In genomic region chr4:43840101-43840500, GRCm38 (mm10) we compare ENCODE assay signal across 12 mouse cellular contexts.
"Had no signal": no experiment of that assay in that cellular context is flagged by ENCODE, and none has a peak within 500 bp of the region (broad histone marks: within the 10 kb centered on the region; RNA-seq: fewer than 3 reads in every experiment).

Gene Olfr157, minus strand, starts transcription at chr4:43840201.

- DNase-seq: left cerebral cortex, postnatal 4 days; liver; liver, embryonic 13.5 days; liver, postnatal 0 days; lung, adult 18-20 months; lung, adult 2 months; lung, embryonic 14.5 days; lung, postnatal 10 days; lung, postnatal 14 days; lung, postnatal 36 days; lung, postnatal 4 days; midbrain, embryonic 14.5 days had no signal
